Mouse (Mus musculus): ENCODE measurements around the gene Pram1.

Gene Pram1

GRCm38 (mm10) chr17:33673837-33674236 lies 36.0 kb downstream of the Pram1 start:
- no peak for DNase-seq

DNA sequence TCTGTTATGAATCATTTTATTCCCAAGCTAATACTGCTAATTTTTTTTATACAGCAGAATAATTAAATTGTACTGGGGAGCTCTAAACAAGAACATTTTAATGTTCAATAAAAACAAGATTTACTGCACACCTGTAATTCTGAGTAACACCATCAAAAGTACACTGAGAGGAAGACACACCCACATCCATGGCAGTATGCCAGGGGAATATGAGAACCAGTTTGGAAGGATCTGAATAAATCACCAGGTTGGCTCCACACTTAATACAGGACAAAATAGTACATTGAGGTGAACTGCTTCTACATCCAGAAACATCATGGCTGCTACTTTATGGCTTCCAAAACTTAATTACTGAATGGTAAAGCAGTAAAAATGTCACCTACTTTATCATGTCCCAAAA lies 37.6 kb downstream of the Pram1 start:
- peak; percentile 44 for DNase-seq

DNA sequence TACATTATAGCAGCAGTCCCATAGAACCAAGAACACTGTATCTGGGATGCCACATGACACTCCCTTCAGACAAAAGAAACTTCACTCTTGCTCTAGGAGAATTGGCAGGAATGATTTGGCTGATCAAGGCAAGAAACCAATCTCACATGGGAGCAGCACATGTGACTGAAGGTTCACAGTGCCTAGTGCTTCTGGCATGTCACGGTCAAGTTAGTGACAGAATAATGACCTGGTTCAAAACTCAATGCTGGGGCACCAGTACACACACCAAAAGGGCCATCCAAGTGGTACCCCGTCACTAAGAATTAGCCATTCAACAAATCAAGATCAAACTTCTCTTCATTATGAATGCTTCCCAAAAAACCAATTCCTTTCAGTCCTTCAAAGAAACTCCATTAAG lies 38.2 kb downstream of the Pram1 start:
- DNase-seq, result no peak

DNA sequence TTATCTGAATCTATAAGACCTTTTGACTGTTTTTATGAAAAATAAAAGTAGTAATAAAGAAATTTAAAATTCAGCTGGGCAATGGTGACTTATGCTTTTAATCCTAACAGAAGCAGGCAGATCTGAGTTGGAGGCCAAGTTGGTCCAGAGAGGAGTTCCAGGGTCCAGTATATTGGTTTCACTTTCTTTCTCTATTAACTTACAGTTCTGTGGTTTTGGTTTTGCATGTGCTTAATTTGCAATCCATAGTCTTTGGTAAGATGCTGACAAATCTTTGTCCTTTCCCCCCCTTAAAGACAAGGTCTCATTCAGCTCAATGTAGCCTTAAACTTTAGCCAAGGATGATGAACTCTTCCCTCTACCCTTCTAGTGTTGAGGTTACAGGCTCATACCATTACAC lies 40.9 kb downstream of the Pram1 start:
- DNase-seq, result no peak

DNA sequence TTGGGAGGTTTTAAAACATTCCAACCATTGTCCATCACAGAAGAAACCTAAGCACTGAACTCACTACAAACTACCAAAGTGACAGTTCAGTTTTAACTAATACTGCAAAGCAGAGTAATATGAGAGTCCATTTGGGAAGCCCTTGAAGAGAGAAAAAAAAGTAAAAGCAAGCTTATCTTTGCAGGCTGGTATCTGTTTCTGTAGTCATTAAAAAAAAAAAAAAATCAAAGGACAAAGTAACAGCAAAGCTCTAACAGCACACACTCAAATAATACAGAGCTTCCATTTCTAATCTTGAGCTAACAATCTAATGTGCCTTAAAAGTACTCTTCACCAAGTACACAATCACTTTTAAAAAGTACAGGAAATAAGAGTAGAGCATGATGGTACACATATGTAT lies 43.9 kb downstream of the Pram1 start:
- DNase-seq, result no peak

DNA sequence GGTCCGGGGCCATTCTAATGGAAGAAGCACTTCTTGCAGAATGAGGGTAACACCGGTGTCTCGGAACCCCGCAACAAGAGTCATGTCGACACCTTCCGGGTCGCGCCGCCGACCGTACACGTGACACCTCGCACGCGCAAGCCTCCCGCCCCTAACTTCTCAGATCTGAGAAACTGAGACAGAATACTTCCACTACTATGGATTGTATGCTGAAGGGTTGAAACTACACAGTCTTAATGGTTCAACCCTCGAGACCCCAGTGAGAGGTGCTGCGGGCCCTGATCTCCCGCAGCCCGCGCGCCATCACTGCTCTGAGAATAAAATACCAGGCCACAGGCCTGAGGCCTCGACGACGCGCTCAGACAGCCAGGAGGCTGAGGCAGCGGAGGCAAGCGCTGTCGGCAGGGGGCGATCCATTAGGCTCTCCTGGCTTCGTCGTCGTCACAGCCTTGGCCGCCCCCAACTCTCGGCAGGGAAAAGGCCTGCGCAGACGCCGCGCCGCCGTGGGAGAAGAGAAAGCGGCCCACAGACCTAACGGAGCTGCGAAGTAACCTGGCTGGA lies 46.9 kb downstream of the Pram1 start:
- peak; percentile 82 for DNase-seq

- peak; percentile 100 for DNase-seq
These were observed 47.4 kb downstream of the Pram1 start for GRCm38 (mm10) chr17:33685249-33685653.

DNA sequence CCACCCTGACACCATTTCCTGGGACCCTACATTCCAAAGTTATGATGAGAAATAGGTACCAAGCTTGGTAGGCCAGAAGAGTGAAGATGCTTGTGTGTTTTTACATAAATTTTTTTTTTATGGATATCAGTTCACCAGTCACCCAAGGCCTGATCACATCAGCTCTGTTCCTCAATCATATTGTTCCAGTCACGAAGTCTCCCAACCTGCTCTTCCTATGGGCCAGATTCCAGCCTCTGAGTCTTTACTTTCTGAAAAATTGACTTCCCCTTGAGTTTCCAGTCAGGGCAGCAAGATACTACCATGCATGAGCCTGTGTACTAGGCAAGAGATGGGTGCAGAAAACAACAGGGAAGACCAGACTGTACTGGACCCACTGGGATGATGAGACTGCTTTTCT lies 48.9 kb downstream of the Pram1 start, which contains the start of gene Hnrnpm:
Hnrnpm (minus strand) TSS at position 101 of the 400 bp plus-strand sequence.
- no peak for DNase-seq
